Mouse (Mus musculus): Measurements from ENCODE around the gene Enpp7.
A peak's percentile ranks its signal among the peaks of the same experiment; 100 is the strongest.

Gene Enpp7

DNA sequence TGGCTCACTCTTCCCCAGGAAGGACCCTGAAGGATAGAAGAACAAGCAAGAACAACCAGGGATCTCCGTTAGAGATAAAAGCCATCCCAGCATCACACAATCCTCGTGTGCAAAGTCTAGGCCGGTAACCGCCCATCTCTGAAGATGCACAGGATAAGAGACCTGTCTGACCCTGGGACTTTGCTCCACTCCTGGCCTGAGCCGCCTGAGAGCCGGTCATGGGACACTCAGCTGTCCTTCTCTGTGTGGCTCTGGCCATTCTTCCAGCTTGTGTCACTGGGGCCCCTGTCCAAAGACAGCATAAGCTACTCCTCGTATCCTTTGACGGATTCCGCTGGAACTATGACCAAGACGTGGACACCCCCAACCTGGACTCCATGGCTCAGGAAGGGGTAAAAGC is at the start of gene Enpp7:
TSS of gene Enpp7 (plus strand) at position 190 of the 400 bp plus-strand sequence.
- DNase-seq (ENCODE audit: low spot score) = no peak

DNA sequence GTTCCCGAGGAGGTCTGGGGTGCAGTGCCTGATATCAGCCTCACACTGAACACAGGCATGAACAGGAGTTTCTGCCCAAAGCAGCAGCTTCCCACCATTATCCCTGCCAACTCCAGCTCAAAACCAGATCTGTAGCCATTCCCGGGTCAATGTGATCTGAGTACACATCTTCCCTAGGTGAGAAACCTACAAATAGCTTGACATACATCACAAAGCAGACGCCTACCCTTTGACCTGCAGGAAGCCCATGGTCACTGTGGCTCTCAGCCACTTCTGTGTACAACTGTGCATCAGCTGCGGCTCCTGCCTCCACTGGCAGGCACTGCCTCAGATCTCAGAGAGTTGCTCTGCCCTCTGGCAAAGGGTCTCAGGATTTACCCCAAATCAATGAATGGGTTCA is 48.3 kb upstream of the Enpp7 start:
- no peak for DNase-seq (ENCODE audit: low spot score)

DNA sequence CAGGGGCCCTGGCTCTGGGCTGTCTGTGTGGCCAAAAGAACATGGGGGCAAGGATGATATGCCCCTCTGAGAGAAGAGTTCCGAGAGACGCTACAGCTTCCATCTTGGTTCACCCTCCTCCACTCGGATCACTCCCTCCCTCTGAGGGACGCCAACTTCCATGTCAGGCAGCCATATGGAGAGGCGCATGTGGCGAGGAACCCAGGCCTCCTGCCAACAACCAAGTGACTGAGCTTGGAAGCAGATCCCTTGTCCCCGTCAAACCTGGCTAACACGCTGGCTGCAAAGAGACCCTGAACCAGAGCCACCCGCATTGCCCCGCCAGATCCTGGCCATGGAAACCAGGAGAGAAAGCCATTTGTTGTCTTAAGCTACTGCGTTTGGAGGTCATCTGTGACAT is 47.4 kb upstream of the Enpp7 start:
- DNase-seq (ENCODE audit: low spot score) = no peak

DNA sequence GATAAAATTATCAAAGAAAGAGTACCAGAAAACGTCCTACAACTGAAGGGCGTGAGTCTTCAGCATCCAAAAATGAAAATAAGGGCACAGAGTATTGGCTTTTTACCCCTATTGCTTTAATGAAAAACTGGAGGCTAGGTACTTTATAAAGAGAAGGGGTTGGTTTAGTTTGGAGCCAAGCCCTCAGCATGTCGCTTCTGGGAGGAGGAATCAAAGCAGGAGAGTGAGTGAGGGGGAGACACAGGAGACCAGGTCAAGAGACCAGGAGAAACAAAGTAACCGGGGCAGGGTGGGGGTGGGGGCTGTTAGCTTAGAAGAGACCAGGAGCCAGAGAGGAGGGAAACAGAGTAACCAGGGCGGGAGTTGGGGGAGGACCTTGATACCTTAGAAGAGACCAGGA is 46.7 kb upstream of the Enpp7 start:
- no peak for DNase-seq (ENCODE audit: low spot score)

DNA sequence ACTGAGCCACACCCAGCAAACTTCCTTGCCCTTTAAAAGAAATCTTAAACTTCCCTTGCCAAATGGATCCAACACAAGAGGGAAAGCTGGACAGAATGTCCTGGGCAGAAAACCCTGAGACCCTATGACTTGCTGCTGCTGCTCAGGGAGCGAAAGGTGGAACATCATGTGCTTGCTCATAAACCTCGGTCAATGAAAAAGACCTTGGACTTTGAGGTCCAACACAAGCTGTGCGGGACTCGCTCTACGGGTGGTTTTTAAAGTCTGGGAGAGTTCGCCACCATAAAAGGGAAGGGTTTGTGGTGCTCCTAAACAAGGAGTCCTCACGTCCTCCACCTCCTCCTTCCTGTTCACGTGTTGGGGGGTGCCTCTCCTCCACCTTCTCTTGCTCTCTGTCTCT is 42.1 kb upstream of the Enpp7 start:
- DNase-seq (ENCODE audit: low spot score) = no peak

DNA sequence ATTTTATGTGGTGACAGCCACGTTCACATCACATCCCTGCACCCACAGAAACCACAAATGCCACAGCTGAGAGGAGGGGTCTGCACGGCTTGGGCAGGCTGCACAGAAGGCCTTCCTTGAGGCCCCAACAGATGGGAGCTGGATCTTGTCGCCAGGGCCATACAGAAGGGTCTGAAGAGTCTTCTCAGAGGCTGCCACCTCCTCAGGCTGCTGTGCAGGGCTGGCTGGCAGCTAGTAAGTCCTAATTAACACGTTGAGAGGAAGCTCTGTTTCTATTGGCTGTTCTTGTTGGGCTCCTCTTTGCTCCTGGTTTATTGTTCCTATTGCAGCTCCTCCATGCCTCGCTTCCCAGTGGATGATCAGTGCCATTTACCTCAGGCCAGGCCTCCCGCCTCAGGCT is 33.0 kb upstream of the Enpp7 start:
- DNase-seq (ENCODE audit: low spot score) = no peak

DNA sequence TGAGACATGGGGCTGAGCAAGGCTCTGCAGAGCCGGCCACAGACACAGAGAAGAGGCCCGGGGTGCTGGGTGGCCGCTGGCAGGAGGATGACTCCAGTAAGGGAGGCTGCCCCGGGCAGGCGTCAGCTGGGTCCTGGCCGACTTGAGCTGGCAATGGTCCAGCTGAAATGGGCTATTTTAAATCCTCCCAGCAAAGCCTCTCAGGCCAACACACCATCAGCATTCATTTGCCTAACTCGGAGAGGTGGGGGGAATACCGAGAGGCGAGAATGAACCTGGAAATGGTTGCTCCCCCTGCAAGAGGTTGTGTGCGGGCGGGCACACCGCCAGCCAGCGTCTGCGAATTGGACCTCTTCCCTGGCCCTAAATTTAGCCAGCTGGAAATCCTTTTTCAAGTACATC is 30.9 kb upstream of the Enpp7 start:
- peak; percentile 34 for DNase-seq (ENCODE audit: low spot score)

DNA sequence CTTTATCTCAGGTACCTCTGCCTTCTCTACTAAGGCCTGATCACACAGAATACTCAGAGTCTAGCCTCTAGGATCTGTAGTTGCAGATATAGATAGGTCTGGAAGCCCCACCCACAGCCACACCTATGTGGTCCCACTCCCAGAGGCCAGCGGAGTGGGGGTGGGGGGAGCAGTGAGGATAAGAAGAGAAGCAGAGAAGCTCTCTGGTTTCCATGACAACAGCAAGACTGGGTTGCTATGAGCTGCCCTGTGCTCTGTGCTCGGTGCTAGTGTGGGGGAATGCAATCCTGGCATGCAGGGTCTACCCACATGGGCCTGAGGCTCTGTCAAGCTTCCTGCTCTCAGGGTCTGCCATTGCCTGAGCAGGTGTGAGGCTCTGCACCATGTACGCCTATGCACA is 27.3 kb upstream of the Enpp7 start:
- DNase-seq (ENCODE audit: low spot score) = no peak

DNA sequence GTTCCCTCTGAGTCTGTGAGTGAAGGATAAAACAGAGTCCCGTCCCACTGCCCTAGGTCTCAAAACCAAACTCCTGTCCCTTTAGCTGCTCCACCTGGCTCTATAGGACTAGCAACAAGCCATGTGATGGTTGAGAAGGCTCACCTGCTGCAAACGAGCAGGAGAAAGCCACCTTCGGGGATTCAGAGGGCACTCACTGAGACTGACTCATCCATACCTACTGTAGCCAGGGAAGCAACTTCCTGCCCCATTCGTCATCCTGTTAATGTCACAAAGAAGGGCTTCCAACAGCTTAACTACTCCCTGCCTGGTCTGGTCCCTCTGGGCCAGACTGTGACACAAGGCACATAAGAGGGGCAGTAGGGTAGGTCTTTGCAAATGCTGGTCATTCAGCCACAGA is 25.5 kb upstream of the Enpp7 start:
- DNase-seq (ENCODE audit: low spot score) = no peak

DNA sequence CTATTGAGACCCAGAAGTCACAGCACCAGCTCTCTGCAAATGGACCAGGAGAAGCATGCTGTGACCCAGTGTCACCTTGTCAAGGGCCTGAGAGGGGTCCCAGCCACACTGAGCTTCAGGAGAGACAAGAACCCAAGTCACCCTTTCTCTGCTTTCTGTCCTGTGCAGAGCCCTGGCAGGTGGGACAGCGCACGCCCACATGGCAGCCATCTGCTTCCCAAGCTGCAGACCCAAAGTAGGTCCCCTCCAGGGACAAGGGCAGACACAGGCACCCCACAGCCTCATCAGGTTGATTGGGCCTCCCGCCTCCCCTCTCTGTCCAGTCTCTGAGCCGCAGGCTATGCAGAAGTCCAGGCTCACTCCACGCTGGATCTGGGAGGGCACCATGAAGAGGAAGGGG is 24.1 kb upstream of the Enpp7 start:
- no peak for DNase-seq (ENCODE audit: low spot score)

DNA sequence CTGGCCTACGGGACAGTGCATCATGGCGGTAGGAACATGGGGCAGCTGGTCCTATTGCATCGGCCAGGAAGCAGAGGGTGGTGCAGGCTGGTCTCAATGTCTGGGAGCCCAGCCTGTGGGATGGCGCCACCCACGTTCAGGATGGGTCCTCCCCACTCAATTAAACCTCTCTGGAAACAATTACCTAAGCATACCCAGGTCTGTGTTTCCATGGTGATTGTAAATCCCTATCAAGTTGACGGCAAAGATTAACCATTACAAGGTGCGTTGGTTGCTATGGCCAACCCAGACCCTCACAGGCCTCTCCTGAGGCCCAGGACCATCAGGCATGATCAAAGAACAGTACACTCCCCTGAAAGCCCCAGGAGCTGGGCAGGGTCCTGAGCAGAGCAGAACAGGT is 22.9 kb upstream of the Enpp7 start:
- no peak for DNase-seq (ENCODE audit: low spot score)

DNA sequence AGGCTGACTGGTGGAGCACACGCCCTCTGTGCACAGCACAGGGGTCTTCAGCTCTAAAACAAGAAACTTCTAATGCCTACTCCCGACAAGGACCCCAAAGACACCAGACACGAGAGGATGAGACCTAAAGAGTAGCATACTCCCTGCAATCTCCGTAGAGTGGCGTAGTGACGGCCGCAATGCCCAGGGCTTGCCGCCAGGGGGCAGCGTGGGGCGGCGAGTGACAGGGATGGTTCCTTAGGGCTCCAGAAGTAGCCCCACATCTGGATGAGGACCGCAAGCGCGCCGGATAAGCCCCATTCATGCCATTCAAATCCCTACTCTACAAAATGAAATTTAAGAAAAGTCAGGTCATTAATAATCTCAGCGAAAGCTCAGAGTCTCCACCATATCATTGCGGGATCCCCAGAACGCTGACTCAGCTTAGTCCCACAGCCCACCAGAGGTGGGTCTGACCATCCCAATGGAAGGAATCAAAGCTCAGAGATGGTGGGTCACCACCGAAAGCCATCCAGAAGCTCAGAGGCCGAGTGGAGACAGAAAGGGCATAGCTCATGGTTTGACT is 16.4 kb upstream of the Enpp7 start:
- no peak for DNase-seq (ENCODE audit: low spot score)

DNA sequence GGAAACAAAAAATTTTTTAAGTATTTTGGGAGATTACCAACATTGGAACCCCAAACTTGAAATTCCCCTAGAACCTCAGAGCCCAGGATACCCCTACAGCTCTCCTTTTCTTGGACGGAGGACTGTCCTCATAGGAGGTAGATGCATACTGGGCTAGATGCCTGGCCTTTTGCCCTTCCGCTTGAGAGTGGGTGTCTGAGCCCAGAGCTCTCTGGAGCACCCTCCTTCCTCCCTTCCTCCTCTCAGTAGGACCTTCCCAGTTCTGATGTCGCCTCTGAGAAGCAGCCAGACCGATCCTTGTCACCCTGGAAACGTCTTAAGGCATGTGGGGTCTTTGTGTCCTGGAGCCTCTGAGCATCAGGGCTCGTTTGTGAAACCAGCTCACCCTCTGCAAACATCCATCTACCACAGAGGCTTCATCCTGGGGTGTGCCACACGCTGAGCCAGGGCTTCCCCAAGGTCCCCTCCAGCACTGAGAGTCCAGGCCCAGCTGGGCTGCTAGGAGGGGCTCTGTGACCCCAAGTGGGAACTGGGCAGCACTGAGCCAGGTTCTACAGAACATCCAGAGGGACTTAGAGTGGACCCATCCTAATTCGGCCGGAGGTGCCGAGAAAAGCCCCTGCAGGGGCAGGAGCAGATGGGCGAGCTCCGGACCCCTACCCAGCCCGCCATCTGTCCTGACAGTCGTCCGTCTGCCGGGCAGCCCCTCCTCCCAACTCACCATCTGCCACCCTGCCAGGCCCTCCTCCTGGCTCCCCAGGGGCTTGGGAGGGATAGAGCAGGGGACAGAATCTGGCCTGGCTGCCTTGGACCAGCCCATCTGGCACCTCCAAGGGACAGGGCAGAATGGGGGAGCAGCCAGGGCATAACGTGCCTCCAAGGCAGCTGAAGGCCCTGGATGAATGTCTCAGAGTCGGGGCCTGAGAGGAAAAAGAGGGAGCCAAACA is 15.3 kb upstream of the Enpp7 start:
- no peak for DNase-seq (ENCODE audit: low spot score)

DNA sequence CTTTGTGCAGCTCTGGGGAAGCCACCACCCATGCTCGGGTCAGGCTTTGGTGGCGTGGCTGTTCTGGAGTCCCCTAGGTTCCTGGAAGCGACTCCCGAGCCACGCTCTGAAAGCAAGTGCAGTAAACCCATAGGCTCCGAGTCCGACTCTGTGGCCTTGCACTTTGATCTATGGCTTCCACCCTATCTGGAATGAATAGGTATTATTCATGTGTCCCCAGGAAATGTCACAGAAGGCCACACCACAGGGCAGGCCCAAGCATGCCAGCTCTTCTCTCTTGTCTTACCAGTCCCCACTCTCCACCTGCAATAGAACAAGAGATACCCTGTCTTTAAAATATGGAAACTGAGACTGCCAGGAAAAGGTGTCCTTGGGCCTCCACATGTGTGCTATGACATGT is 13.6 kb upstream of the Enpp7 start:
- DNase-seq (ENCODE audit: low spot score) = no peak

DNA sequence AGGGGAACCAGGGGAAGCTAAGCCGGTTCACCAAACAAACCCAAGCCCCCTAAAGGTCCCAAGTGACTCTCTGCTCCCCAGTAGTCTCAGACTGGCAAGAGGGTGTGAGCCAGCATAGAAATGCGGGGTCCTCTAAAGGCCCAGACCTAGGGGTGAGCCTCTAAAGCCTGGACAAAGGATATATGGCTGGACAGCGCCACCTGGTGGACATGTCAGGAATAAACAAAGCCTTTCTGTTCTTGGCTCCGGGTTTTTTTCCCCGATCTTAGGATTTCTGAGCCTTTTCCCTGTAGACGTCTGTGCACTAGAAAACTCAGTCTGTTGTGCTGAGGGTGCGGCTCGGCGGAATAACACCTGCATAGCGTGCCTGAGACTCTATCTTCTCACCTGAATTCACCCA is 12.6 kb upstream of the Enpp7 start:
- DNase-seq (ENCODE audit: low spot score) = peak; percentile 67

DNA sequence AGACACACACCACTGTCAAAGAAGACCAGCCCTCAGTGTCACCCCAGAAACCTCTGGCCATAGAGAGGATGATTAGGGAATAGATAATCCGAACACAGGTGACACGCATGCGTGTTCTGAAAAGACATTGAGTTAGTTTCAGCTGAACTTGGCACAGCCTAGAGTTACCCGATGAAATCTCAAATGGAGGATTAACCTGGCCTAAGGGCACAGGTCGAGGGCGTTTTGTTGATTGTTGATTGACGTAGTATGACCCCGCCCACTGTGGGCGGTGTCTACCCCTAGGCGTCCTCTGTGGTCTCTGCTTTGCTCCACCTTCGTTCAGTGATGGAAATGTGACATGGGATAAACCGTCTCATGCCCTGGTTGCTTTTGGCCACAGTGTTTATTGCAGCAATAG is 12.1 kb upstream of the Enpp7 start:
- DNase-seq (ENCODE audit: low spot score) = no peak

DNA sequence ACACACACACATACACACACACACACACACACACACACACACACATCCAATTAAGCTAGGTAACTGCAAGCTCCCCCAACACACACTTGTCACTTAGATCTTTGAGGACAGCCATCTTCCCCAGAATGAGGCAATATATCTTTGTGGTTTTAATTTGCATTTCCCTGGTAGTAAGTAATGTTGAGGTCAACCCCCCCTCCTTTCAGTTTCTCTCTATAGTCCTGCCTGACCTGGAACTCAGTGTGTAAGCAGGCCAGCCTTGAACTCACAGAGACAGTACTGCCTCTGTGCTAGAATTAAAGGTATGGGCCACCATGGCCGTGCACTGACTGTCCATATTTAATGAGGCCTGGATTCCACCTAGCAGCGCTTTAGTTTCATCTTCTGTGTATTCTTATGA is 7.6 kb upstream of the Enpp7 start:
- no peak for DNase-seq (ENCODE audit: low spot score)

DNA sequence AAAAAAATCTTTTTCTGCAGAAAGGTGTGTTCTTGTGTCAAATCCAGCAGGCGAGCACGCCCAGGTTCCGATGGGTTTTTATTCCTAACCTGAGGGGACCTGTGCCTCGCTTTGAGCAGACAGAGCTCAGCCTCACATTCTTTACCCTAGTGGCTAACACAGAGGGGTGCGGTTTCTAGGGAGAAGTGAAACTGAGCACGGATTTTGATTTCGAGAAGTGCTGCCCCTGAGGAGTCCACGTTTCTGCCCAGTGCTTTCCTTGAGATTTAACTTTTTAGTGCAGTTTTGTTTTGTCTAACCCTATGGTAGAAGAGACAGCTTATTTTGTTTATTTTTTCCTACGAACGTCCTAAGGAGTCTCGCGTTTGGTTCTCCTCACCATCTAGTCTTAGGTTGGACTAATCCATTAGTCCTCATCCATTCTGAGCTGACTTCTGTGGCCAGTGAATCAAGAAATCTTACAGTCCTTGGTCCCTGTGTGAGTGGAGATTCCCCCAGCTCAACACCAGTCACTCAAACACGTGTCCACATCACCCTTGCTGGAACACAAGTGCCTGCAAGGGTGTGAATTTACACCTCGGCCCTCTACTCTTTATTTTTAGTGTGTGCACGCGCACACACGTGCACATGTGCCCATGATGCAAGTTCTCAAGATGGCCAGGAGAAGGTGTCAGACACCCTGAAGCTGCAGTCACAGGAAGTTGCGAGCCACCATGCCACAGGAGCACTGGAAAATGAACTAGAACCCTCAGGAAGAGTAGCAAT is 6.8 kb upstream of the Enpp7 start:
- no peak for DNase-seq (ENCODE audit: low spot score)

DNA sequence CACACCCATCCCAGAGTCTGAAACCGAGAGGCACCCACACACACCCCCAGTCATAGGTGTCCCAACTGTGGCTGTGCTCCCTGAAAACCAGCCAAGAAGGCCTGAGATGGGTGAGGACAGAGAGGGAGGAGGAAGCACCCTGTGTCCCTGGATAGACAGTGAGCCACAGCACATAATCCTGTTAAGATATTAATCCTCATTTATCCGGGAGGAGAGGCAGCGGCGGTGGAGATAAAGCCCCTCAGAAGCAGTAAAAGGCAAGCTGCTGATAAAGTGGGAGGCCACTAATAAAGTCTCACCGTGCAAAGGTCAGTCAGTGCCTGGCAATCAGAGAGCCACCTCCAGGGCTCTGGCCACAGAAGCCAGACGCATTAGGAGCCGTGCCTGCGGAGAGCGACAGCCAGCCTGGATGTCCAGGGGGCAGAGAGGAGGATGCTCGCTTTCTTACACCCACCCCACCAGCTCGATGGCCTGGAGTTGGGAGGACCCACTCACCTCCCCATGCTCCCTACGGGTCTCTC is 5.3 kb upstream of the Enpp7 start:
- DNase-seq (ENCODE audit: low spot score) = no peak

DNA sequence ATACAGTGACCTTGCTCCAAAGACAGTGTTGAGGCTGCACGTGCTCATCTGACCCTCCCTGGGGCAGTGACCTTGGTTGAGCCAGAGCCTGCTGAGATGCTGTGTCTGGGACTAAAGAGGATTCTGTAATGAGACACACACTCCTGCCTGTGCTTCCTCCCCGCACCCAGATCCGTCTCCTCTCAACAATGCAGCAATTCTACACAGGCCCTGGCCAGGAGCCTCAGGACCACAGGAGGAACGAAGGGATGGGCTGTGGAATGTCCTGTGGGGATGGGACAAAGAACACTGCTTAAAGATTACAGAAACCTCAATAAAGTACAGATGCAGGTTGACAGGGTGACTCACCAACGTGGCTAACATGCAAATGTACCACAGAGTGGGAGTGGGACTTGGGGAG is 2.4 kb upstream of the Enpp7 start:
- no peak for DNase-seq (ENCODE audit: low spot score)

DNA sequence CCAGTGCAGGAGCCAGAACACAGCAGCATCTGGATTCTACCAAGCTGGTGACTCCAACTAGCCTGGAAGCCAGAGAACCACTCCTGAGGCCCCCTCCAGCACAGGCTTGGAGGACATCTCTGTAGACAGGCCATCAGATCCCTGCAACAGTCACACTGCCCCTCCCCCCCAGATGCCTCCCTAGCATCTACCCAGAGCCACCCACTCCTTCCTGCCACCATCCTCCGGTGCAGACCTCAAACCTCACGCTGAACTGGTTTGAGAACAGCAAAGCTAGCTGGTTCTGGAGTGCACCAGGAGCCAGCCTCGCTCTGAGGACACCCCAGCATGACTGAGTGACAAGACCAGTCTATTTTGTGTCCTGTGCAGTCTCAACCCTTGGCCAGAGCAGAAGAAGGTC is 4.8 kb downstream of the Enpp7 start:
- no peak for DNase-seq (ENCODE audit: low spot score)

DNA sequence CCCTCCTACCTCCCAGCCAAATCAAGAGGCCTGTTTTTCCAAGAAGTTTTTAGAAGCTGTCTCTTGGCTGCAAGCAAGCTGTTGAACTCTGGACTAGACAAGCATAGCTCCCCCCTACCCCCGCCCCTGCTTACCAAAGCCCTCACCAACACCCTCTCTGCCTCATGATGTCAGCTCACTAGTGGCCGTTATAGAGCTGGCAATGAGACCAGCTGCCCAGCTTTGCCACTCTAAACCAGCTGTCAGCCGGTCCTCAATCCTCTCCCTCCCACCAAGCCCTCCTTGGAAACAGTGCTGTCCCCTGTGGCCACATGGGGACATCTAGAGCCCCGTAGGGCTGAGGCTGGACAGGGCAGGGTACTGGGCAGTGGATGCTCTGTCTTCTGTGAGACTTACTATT is 7.5 kb downstream of the Enpp7 start:
- DNase-seq (ENCODE audit: low spot score) = no peak

DNA sequence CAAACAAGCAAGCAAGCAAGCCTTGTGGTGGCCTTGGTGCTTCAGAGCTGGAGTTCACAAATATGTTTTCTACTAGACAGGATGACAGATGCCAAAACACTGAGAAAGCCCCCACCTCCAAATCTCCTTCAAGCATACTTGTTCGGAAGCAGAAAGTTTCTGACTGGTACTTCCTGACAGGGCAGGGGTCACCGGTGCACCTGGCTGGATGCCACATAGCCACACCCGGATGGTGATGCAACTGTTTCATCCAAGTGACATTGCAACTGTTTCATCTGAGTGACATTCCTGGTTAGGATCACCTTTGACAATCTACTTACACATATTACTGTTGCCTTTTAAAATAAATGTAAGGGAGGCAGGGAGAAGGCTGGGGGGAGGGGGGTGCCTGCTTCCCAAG is 9.2 kb downstream of the Enpp7 start:
- DNase-seq (ENCODE audit: low spot score) = no peak
